Comparison of ENCODE assay signal across 8 mouse cellular contexts in the genomic region with DNA sequence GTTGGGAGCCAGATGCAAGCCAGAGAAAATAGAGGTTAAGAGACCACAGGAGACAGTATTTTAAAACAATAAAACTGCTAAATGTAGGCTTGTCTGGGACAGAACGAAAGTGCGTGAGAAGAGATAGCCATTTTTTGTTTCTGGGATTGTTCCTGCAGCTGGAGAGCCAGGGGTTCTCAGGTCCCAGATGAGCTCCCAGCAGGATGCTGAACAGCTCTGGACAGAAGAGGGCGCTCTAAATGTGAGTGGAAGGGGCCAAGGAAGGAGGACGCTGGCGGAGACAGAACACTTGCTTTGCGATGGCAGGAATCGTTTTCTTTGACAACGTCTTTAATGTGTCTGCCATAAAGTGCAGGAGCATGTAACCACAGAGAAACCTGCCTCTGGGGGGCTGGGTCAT. TPM values are rescaled to one million over a fixed set of nuclear protein-coding genes. Genes with fewer than 3 reads are reported as not detected.
DNase-seq lines count a peak whose midpoint lies in the region; ATAC-seq and TF ChIP-seq lines count a peak whose summit lies in the region.

No protein-coding gene starts in this region.

- peaks cover 3% of the 10 kb centered on the region; the same call in 1 of the 2 replicates for H3K4me1 ChIP-seq in heart, embryonic 11.5 days (ENCODE audit: control insufficient read depth, insufficient read depth, low read length)
- H3K4me1 ChIP-seq in thymus, adult 2 months (replicated peaks; ENCODE audit: control insufficient read depth, insufficient read depth, low read length), result no peaks in the 10 kb centered on the region
- H3K4me1 ChIP-seq in heart, embryonic 16.5 days (ENCODE audit: control insufficient read depth, insufficient read depth, low read length), result peaks cover 5% of the 10 kb centered on the region; the same call in 1 of the 2 replicates

- no peak for ATAC-seq in heart, embryonic 11.5 days (replicated peaks; ENCODE audit: insufficient number of reproducible peaks, low FRiP score, low TSS enrichment)
- no peak for ATAC-seq in heart, embryonic 16.5 days (replicated peaks; ENCODE audit: extremely low read depth, insufficient read depth, low FRiP score)
- ATAC-seq in activated CD4-positive, CD25-positive, alpha-beta regulatory T cell, adult 4 months, result no peak

- peak overlapping the region; percentile 34 for H3K4me2 ChIP-seq in heart, embryonic 11.5 days
- peak overlapping the region; percentile 42 for H3K4me2 ChIP-seq in heart, embryonic 16.5 days (ENCODE audit: low read depth, low read length)

- H3K9ac ChIP-seq in heart, embryonic 11.5 days (ENCODE audit: low read depth, low read length), result no peak overlapping the region
- H3K9ac ChIP-seq in heart, embryonic 16.5 days (ENCODE audit: low read length), result no peak overlapping the region

- no peak overlapping the region for H3K27ac ChIP-seq in heart, embryonic 11.5 days (ENCODE audit: low read depth, low read length)
- H3K27ac ChIP-seq in thymus, adult 2 months (ENCODE audit: control insufficient read depth, insufficient read depth, low read length), result no peak overlapping the region
- no peak overlapping the region for H3K27ac ChIP-seq in heart, embryonic 16.5 days (ENCODE audit: low read length)

- TF ChIP-seq POLR2A in thymus, adult 2 months (IDR thresholded peaks at IDR 0.05; ENCODE audit: control insufficient read depth, extremely low read depth, insufficient read depth, low read length, poor library complexity), result no peak

- H3K36me3 ChIP-seq in heart, embryonic 11.5 days (ENCODE audit: control insufficient read depth, insufficient read depth, low read length), result no peaks in the 10 kb centered on the region
- no peaks in the 10 kb centered on the region for H3K36me3 ChIP-seq in thymus, adult 2 months (ENCODE audit: control insufficient read depth, insufficient read depth, low read length)
- H3K36me3 ChIP-seq in heart, embryonic 16.5 days (ENCODE audit: control insufficient read depth, insufficient read depth), result no peaks in the 10 kb centered on the region

- TF ChIP-seq CTCF in thymus, adult 2 months (IDR thresholded peaks at IDR 0.05; ENCODE audit: borderline replicate concordance, control insufficient read depth, extremely low read depth, insufficient read depth, low read length, poor library complexity), result no peak

- WGBS in heart, embryonic 11.5 days (ENCODE audit: insufficient replicate concordance), result 25% methylated on average over 8 of the region's 8 CpGs
- 28% methylated on average over 8 of the region's 8 CpGs for WGBS in thymus, adult 2 months
- 21% methylated on average over 8 of the region's 8 CpGs for WGBS in heart, embryonic 16.5 days

- H3K27me3 ChIP-seq in heart, embryonic 11.5 days (ENCODE audit: control insufficient read depth, insufficient read depth, low read length), result peaks cover 9% of the 10 kb centered on the region
- H3K27me3 ChIP-seq in thymus, adult 2 months (ENCODE audit: control insufficient read depth, insufficient read depth, low read length), result 0 out of 2 replicates have a peak, but pooled peaks cover 3% of the 10 kb centered on the region
- H3K27me3 ChIP-seq in heart, embryonic 16.5 days (ENCODE audit: control insufficient read depth, insufficient read depth, low read length), result peaks cover 8% of the 10 kb centered on the region

- 0 out of 2 replicates have a peak, but pooled peaks cover 2% of the 10 kb centered on the region for H3K9me3 ChIP-seq in heart, embryonic 11.5 days (replicated peaks; ENCODE audit: control insufficient read depth, low read length)
- H3K9me3 ChIP-seq in heart, embryonic 16.5 days (replicated peaks; ENCODE audit: control insufficient read depth, low read length), result peaks cover 5% of the 10 kb centered on the region; the same call in 1 of the 2 replicates

- H3K4me3 ChIP-seq in heart, embryonic 11.5 days (ENCODE audit: low read depth, low read length), result no peak overlapping the region
- no peak overlapping the region for H3K4me3 ChIP-seq in thymus, adult 2 months (ENCODE audit: control insufficient read depth, insufficient read depth, low read length)
- H3K4me3 ChIP-seq in heart, embryonic 16.5 days (ENCODE audit: low read length), result no peak overlapping the region

- DNase-seq in heart, adult 8-10 months (ENCODE audit: low spot score), result no peak
- DNase-seq in thymus, adult 2 months, result peak; percentile 33
- no peak for DNase-seq in thymus, adult 18-20 months
- peak; percentile 36 for DNase-seq in lung, postnatal 25 days (ENCODE audit: low spot score)
- no peak for DNase-seq in yolk sac, embryonic 10.5 days (ENCODE audit: low spot score)

RNA-seq across cellular contexts. Expression of a gene that starts 5.2 kb away (rescaled TPM):
- 1.8 and 1.9 TPM in 2 replicates for polyA plus RNA-seq in heart, embryonic 11.5 days (2014; fragmentation: Nextera tagmentation; extraction: Ambion mirVana)
- total RNA-seq in heart, adult 8-10 months (2022), result 1 to 10 TPM in 2 of 4 experiments, under 1 TPM in 2; 0.65 to 2.1 (median 1.3) TPM
- 1.4 and 1.5 TPM in 2 replicates for polyA plus RNA-seq in thymus, adult 2 months (2012; rRNA removed)
- polyA plus RNA-seq in heart, embryonic 16.5 days (2015; fragmentation: Nextera tagmentation; extraction: Ambion mirVana), result 1.1 and 2.1 TPM in 2 replicates
- polyA plus RNA-seq in activated CD4-positive, CD25-positive, alpha-beta regulatory T cell, adult 4 months (2017; shearing (Covaris generic)), result not detected

Comparison
In these comparisons a context has a peak if more than half of its experiments do, and no peak if none do; other contexts are left out.
1. DNase-seq: peak in thymus, adult 2 months (single experiment) and lung, postnatal 25 days (single experiment); none in heart, adult 8-10 months (single experiment), thymus, adult 18-20 months (0 of 2) and yolk sac, embryonic 10.5 days (single experiment).